Mouse (Mus musculus): ENCODE data around the gene Foxb1. TPM values are rescaled to one million over a fixed set of nuclear protein-coding genes. Genes with fewer than 3 reads are reported as not detected.
A peak's percentile ranks its signal among the peaks of the same experiment; 100 is the strongest.

The Foxb1 gene
- polyA plus RNA-seq, 1 experiment from 2014 or later, result 0.70 TPM

GRCm38 (mm10) chr9:69757254-69757653 lies 3.5 kb downstream of the Foxb1 start:
- DNase-seq (ENCODE audit: low spot score), result peak; percentile 93

DNA sequence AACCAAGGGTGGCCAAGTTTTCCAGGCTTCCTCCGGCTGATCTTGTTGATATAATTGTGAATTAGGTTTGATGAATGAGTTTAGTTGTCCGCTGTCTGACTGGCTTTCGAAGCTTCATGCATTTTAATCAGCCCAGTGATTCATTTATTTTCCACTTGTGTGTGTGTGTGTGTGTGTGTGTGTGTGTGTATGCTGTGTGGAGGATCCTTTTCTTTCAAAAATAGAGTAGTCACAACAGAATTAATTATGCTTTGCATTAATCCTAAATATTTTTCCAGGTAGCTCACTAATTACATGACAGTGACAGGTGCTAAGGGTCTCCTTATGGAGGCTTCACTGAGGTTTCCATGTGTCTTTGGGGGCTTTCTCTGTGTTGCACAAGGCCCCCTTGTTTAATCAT lies 4.3 kb downstream of the Foxb1 start:
- no peak for DNase-seq (ENCODE audit: low spot score)

DNA sequence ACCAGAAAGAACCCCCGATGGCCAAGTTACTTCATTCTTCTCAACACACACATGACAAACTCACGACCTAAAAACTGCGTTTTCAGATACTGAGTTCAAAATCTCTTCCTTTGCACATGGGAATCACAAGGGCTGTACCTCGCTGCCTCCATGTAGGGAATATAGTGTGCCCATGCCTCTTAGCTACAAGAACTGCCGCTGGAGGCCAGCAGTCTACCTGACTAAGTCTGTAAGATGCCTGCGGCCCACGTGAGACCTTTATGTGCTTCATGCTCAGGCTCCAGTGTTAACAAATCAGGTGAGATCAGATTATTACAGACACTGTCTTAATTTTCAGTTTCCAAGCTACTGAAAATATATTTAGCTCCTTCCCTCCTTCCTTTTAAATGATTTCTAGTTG lies 4.7 kb downstream of the Foxb1 start:
- DNase-seq (ENCODE audit: low spot score), result no peak

DNA sequence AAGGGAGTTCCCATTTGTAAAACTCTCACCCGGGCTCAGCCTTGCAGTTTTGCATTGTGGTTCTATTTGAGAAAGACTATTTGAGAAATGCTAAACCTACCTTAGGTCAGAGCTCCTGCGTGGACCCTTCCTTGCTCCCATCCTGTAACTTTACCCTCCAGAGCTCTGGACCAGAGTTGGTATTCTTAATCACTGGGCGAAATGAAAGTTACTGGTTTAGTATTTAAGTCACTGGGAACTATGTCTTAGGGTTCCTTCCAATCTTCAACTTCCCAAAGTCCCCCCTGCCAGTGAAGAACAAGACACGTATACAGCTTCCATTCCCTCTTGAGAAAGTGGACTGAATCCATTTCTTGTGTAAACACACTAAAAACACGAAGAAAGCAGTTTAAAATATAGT lies 5.6 kb downstream of the Foxb1 start:
- DNase-seq (ENCODE audit: low spot score), result no peak

DNA sequence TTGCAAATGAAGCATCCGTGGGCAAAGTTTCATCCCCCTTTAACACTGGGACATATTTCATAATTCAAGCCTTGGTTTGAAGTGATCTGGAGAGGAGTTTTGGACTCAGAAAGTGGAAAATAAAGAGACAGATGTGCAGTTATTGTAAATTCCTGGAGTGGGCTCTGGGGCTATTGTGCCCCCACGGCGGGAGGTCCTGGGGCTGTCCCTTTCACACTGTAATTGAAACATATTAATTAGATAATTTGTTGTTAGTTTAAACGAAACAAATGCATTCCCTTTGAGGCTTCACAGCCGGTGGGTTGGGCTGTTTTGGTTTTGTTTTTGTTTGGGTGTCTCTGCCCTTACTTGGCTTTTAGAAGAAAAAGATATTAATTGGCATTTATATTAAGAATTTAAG lies 6.0 kb downstream of the Foxb1 start:
- DNase-seq (ENCODE audit: low spot score), result no peak

DNA sequence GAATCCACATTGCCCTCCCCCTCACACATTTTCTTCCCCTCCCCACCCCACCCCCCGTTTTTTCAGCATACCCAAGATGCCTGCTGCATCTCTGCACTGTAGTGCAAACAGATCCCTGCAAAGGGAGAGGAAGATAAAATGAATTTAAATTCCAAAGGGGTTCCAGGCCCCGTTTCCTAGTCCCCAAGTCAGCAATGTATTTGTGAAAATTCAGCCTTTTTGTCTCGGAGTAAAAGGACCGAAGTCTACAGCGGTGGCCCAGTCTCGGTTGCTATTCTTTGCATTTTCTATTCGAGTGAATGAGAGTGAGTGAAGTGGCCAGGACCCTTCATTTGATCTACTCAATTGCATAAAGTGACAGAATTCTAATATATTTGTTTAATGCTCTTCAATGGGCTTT lies 6.4 kb downstream of the Foxb1 start:
- DNase-seq (ENCODE audit: low spot score), result no peak

GRCm38 (mm10) chr9:69747971-69748370 lies 12.8 kb downstream of the Foxb1 start:
- no peak for DNase-seq (ENCODE audit: low spot score)

- peak; percentile 62 for DNase-seq (ENCODE audit: low spot score)
Observed at GRCm38 (mm10) chr9:69728736-69729135, 32.0 kb downstream of the Foxb1 start.

GRCm38 (mm10) chr9:69718431-69718830 lies 42.3 kb downstream of the Foxb1 start:
- no peak for DNase-seq (ENCODE audit: low spot score)

DNA sequence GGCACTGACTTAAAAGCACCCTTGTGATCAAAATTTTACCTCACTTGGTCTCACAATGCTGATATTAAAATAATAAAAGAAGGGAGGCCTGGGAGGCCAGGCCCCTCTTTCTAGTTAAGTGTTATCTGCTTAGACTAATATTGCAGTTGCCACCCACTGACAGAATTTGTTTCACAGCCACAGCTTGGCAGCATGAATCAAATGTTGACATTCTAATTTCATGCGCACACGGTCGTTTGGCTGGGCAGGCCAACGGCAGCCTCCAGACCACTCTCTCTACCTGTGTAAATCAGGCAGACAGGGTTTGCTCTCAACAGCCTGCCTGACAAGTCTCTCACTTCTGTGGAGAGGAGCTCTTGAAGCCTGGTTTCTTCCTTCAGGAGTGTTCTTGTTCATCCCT lies 44.4 kb downstream of the Foxb1 start:
- DNase-seq (ENCODE audit: low spot score), result no peak

DNA sequence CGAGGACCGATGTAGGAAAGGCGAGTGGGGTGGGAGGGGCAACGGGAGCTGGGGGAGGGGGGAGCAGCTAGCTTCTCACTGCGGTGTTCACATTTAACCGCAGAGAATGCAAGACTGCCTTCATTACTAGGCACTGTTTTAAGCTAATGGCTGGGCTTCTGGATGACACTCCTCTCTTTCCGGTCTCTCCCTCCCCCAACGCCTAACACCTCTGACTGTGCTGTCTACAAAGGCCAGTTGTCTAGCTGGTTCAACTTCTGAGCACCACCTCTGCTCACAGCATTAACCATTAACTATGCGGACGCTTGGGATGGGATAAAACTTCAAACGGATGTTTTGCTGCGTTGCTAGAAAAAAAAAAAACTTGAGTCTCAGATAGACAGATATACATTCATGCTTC lies 45.3 kb downstream of the Foxb1 start:
- peak; percentile 23 for DNase-seq (ENCODE audit: low spot score)

- DNase-seq (ENCODE audit: low spot score), result no peak
Observed at GRCm38 (mm10) chr9:69714346-69714745, 46.4 kb downstream of the Foxb1 start.

GRCm38 (mm10) chr9:69713577-69714327 lies 47.0 kb downstream of the Foxb1 start:
- DNase-seq (ENCODE audit: low spot score), result no peak

- DNase-seq (ENCODE audit: low spot score), result no peak
Observed at GRCm38 (mm10) chr9:69712714-69713525, 47.8 kb downstream of the Foxb1 start.

Other genes starting within 250 kb of the Foxb1 start
- 94.6 and 95.3 TPM in 2 replicates for gene Bnip2, start 228.5 kb upstream of the Foxb1 start, polyA plus RNA-seq (2015; fragmentation: Nextera tagmentation; extraction: Ambion mirVana)

All from thymus, postnatal 0 days (tissue).